Mouse (Mus musculus) cerebellum, postnatal 4 days (tissue): ENCODE measurements around the gene Rps10.
"Not testable (repeated sequence)": the region's sequence is repeated elsewhere in the genome, so short reads cannot be mapped to it uniquely, and the experiment has no call there.

Source experiments
- DNase-seq, 2 experiments: peaks; one replicate each; pipeline ENCODE4 v3.0.0; 2022; ENCODE audit warnings: low spot score in 2 of 2, mixed read lengths in 1 of 2

Rps10 gene

GRCm38 (mm10) chr17:27644572-27644971 lies 8.1 kb upstream of the Rps10 start:
- no peak for DNase-seq

GRCm38 (mm10) chr17:27643756-27644155 lies 7.3 kb upstream of the Rps10 start:
- no peak for DNase-seq

- DNase-seq, result peak in 1 of 2 experiments; percentile 62
Observed at GRCm38 (mm10) chr17:27643101-27643500, 6.6 kb upstream of the Rps10 start.

- DNase-seq, result peak; percentile 53 to 89
Observed at GRCm38 (mm10) chr17:27642491-27643062, 6.1 kb upstream of the Rps10 start.

GRCm38 (mm10) chr17:27639851-27640250 lies 3.4 kb upstream of the Rps10 start:
- DNase-seq, result not testable (repeated sequence)

- no peak for DNase-seq
Observed at GRCm38 (mm10) chr17:27638921-27639332, 2.5 kb upstream of the Rps10 start.

GRCm38 (mm10) chr17:27637333-27637732 lies 864 bp upstream of the Rps10 start:
- DNase-seq, result no peak

- not testable (repeated sequence) for DNase-seq
Observed at GRCm38 (mm10) chr17:27635575-27635903, 930 bp downstream of the Rps10 start.

- peak; percentile 64 to 88 for DNase-seq
Observed at GRCm38 (mm10) chr17:27634871-27635574, 1.4 kb downstream of the Rps10 start, which contains the start of gene RPS10-NUDT3. TSS of gene RPS10-NUDT3 (minus strand) at chr17:27635222.

GRCm38 (mm10) chr17:27629249-27630020 lies 7.0 kb downstream of the Rps10 start:
- DNase-seq, result peak; percentile 65 to 87

- DNase-seq, result no peak
Observed at GRCm38 (mm10) chr17:27628376-27628775, 8.1 kb downstream of the Rps10 start.

- DNase-seq, result no peak
Observed at GRCm38 (mm10) chr17:27627451-27627850, 9.0 kb downstream of the Rps10 start.

GRCm38 (mm10) chr17:27626681-27627080 lies 9.8 kb downstream of the Rps10 start:
- DNase-seq, result no peak

- DNase-seq, result no peak
Observed at GRCm38 (mm10) chr17:27625455-27626251, 10.8 kb downstream of the Rps10 start.

GRCm38 (mm10) chr17:27623360-27624326 lies 12.8 kb downstream of the Rps10 start, which contains the start of gene Nudt3:
TSS of gene Nudt3 (minus strand) at chr17:27623495.
- DNase-seq, result peak; percentile 73 to 93

GRCm38 (mm10) chr17:27622611-27623359 lies 13.7 kb downstream of the Rps10 start:
- peak; percentile 46 to 56 for DNase-seq

- no peak for DNase-seq
Observed at GRCm38 (mm10) chr17:27621705-27622531, 14.6 kb downstream of the Rps10 start.

GRCm38 (mm10) chr17:27621161-27621560 lies 15.3 kb downstream of the Rps10 start:
- no peak for DNase-seq

- no peak for DNase-seq
Observed at GRCm38 (mm10) chr17:27615388-27615787, 21.1 kb downstream of the Rps10 start.
